Mouse (Mus musculus): ENCODE measurements around the gene Prdx5.

Gene Prdx5

DNA sequence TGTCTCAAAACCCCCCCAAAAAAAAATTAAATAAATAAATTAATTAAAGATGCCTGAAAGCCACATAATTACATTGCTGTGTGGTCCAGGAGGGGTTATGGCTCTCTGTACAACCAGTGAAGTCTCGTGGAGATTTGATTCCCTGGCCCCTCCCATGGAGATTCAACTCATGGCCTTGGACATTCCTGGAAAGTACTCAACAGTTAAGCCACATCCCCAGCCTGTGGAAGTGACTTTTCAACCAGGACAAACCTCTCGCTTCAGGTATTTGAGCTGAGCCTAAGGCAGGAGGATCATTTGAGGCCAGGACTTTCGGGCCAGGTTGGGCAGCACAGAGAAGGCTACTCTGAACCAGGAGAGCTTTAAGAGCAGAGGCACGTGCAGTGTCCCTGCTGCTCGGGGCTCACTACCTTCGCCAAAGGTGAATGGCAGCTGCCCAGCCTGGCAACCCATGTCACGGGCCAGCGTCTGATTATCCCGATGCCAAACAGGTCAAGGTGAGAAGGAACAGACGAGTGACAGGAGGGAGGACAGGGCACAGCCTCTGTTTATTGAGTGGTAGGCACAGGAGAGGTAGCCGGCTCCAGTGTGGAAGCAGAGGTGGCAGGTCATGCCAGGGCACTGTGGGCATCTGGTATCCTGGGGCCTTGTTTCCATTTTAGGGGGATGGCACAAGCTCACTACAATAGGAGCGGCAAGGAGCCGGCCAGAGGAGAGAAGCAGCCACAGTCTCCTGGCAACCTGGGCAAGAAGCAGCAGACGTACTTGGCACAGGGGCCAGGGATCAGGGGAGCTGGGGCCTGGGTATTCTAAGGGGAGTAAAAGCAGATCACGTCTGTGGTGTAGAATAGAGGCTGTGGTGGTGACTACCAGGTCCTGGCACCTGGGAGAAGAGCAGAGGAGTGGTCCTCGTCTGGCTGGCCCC lies 27.9 kb upstream of the Prdx5 start:
- DNase-seq (ENCODE audit: extremely low read depth, low read depth) = no peak

DNA sequence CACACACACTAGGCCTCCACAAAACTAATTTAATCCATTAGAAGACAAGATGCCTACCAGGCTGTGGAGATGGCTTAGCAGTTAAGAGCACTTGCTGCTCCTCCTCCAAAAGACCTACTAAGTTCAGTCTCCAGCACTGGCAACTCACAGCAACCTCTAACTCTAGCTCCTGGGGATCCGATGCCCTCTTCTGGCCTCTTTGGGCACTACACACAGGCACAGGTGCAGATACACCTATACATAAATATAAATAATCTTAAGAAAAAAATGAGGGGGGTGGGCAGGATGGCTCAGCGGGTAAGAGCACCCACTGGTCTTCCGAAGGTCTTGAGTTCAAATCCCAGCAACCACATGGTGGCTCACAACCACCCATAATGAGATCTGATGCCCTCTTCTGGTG lies 26.4 kb upstream of the Prdx5 start:
- no peak for DNase-seq (ENCODE audit: extremely low read depth, low read depth)

DNA sequence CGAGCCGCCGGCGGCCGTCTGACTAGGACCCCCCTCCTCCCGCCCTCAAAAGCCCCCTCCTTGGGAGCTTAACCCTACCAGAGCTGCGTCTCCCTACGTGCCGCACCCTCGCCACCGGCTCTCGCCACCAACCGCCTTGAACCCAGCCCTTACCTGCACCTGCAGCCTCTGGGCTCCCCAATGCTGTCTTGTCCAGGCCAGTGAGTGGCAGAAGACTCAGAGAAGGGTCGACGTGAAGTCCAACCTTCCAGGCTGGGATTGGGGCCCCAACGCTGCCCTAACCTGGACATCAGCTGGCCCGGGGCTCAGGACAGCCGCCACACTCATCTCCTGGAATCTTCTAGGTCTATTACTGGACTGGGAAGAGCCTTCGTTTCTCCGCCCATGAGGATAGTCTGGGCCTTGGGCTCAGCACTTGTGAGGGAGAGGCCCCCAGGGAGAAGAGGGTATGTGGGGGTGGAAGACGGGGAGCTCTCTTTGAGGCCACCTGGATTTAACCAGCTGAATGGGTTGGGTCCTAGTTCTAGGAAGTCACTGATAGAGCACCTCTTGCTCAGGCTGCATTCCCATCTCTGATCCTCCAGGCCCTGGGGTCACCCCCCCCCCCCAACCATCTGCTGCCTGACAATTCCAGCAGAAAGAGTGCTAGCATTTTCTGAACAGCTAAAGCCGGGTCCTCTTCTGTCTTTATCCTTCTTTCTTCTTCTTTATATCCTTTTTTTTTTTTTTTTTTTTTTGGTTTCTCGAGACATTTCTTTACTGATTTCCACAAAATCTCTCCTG lies 24.5 kb upstream of the Prdx5 start, which contains the start of gene Kcnk4:
Kcnk4 (minus strand) TSS at position 321 of the 783 bp plus-strand sequence.
- DNase-seq (ENCODE audit: extremely low read depth, low read depth) = no peak

DNA sequence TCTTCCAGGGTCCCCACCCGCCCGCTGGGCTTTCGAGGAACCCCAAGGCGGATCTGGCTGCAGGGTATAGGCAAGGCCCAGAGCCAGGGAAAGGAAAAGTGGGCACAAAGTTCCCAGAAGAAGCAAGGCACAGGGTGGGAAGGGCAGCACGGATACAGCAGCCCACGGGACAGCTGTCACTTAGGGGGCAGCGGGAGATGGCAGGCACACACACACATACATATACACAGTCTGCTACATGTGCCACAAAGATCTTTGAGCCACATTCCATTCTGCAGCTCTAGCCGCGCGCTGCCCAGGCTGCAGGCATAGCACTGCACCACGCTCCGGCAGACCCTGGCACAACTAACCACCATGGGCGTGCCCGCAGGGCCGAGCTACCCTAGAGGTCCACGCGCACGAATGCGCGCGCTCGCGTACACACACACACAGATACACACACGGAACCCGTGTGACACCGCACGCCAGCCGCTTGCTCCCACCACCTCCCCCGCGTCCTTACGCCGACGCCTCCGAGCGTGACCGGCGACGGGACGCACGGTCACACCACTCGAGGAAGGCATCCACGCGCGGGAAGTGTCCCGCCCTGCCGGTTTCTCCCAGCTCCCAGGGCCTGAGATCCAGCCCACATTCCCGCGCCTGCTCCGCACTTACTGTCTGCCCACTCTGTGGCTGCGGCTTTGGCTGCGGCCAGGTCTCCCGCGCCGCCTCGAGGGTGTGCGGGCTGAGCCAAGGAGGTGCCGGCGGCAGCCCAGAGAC lies 23.7 kb upstream of the Prdx5 start:
- DNase-seq (ENCODE audit: extremely low read depth, low read depth) = no peak

DNA sequence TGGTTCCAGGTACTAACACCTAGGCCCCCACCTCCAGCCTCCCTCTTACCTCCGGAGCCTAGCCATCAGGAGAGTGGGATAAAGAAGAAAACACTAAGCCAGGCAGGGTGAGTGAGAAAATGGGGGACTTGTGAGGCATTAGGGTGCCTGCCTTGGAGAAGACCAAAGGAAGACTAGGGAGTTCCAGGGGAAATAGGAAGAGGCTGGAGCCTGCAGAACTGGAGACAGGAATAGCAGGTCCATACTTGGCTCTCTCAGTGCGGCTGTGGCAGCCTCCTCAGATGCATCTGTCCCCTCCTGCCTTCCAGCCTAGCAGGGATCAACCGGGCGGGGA lies 23.2 kb upstream of the Prdx5 start:
- DNase-seq (ENCODE audit: extremely low read depth, low read depth) = no peak

DNA sequence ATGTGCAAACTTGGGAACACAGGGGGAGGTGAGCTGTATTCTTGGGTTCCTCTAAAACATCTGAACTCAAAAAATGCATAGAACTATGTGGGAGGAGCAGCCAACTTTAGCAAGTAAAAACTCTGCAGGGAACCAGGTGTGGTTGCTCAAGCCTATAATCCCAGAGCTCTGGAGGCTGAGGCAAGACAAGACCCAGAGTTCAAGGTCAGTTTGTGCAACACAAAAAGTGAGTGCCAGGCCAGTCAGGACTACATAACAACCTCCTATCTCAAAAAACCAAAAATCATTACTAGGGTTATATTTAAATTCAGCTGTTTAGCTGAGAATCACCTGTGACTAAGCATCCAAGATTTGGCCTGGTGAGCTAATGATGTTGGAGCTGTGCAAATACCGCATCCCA lies 22.1 kb upstream of the Prdx5 start:
- no peak for DNase-seq (ENCODE audit: extremely low read depth, low read depth)

DNA sequence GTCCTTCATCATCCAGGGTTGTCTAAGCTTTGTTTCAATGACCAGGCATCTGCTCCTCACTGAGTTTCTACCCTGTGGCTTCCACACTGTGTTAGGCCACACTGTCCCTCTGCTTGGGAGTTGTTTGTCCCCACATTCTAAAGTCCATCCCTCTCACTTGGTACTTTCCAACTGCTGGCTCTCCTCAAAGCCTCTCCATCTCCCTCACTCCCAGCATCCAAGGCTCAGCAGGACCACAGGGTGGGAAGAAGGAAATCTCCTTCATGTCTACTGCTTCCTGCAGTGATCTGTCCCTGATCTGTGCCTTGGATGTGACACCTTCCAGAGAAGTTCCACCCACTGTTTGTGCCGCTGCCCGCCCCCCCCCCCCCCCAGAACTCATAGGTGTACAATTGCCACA lies 21.1 kb upstream of the Prdx5 start:
- DNase-seq (ENCODE audit: extremely low read depth, low read depth) = no peak

DNA sequence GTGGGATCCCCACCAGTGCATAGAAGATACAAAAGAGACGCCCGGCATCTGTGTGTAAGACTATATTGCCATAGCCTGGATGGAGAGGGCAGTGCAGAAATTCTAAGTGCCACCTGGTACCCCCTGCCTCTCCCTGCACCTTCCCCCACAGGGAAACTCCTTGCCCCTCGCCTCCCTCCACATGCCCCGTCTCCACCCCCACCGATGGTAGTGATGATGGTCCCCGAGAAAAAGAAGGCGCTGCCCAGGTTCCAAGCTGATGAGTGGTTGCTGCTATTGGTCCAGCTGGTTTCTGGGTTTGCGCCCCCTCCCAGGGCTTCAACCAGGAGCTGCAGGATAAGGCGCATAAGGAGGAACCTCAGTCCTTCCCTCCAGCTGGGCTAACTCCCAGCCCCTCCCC lies 18.2 kb upstream of the Prdx5 start:
- no peak for DNase-seq (ENCODE audit: extremely low read depth, low read depth)

DNA sequence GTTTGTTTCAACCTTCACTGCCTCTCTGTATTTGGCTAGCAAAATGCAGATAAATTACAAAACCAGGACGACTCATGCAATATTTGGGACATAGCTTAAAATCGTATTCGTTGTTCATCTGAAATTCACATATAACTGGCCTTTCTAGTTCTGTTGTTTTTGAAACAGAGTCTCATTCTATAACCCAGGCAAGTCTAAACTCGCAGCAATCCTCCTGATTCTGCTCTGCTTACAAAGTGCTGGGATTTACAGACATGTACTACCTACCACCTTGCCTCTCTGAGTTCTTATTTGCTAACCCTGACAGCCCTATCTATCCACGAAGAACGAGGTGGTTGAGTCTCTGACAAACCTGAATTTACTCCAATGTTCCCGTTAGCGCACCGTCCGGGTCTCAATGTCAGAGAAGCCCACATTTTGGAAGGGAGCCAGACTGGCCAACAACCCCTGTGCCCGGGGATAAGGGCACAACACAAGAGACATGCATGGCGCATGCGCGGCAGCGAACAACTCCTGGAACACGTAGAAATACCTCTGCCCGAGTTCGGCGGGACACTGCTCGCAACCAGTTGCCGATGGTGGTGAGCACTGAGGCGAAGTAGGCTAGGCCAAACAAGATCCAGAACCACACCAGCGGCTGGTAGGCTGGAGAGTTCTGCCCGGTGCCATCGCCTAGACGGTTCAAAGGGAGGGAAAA lies 16.8 kb upstream of the Prdx5 start:
- no peak for DNase-seq (ENCODE audit: extremely low read depth, low read depth)

DNA sequence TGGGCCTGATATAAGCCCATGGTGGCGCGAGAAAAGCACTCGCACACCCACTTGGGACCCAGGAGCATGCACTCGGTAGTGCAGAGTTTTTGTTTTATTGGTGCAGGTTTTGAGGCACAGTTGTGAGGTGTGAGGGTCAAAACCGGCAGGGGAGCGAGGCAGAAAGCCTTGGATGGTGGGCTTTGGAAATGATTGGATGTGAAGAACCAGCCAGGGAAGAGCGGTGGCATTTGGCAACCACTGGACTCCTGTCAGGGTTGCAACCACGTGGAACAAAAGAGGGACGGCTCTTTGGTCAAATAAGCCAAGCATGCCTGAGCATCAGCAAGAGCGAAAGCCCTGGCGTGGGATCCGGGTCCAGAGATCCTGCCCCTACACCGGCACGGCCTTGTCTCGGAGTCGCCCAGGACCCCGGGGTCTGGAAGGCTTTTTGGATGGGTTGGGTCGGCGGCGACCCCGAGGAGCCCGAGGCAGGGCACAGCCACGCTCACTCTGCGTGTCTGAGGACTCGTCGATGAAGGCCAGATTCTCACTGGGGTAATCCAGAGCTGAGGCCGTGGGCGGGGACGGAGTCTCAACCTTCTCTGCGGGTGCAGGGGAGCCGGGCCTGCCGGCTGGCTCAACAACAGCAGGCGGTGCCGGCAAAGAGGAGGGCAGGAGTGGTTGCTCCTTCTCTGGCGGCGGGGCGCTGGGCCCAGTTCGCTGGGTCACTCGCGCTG lies 15.9 kb upstream of the Prdx5 start:
- DNase-seq (ENCODE audit: extremely low read depth, low read depth) = no peak

DNA sequence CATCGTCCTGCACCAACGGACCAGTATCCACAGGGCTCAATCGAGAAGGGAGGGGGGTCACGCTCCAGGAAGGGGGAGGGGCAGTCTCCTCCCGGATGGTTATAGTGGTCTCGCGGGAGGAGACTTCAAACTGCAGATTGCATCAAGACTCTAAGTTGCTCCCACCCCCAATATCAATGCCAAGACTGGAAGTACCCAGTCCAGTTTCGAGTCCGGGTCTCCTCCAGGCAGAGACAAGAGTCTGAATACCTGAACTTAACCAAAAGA lies 15.3 kb upstream of the Prdx5 start, which contains the start of gene Catsperz:
Catsperz (minus strand) TSS at position 74 of the 267 bp plus-strand sequence.
- no peak for DNase-seq (ENCODE audit: extremely low read depth, low read depth)

DNA sequence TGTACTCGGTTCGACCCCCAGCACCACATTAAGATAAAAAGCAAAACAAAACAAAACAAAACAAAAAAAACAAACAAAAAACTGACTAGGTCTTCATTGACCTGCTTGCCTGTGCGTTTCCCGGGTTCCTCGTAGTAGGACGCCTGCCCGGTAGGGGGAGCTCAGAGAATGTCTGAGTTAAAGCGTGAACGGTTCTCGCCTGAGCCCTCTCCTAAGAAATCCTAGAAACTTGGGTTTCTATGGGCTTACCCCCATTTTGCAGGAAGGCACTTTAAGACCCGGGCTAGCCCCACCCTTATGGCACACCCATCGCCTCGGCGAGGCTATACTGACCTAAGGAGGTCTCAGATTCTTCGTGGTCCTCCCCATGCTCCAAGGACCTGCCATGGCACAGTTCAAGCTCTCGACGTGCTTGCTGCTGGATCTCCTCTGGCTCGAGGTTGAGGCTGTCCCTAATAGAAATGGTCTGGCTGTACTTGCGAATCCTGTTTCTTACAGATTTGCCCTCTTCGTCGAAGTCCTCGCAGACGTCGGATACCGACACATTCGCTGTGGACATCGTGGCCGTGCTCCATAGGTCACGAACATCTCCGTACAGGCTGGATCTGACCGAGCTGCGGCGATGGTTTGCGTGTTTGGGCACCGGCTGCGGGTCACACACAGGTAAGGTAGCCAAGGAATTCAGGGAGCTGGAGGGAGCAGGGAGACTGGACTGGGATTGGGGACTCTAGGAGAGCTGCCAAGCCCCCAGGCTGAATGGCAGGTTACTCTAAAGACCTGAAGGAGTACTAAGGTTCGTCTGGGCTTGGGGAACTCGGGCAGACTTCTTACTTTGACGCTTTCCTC lies 14.8 kb upstream of the Prdx5 start:
- no peak for DNase-seq (ENCODE audit: extremely low read depth, low read depth)

DNA sequence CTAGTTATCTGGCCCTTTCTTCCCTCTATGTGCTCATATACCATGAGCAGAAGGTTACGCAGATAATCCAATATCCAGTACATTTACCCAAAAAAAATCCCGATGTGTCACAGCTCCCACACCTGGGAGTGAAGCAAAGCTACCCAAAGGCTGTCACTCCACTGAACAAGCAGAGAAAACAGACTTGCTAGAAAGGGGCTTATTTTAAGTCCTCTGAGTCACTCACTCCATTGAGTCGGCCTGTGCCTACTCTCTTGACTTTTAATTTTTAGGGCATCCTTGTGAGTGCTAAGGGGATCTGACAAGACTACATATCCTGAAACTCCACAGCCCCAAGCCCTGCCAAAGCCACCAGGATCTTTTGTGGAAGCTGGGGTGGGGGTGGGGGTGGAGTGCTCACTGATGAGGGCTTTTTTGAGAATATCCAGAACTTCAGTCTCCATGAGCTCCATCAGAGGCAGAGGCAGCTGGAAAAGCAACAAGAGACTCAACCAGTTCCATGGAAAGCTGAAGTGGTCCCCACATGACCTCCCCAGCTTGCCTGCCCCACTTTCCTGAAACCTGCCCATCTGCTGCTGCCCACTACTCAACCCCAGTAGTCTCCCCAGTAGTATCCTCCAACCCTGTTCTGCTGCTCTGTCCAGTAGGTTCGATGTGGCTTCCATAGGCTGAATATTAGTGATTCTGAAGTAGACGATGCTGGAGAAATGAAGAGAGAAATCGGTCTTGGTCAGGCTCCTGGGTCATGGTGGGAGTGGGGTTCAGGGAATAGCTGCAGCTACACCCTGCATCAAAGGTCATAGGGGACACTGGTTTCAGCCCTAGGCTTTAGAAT lies 13.2 kb upstream of the Prdx5 start:
- DNase-seq (ENCODE audit: extremely low read depth, low read depth) = no peak

DNA sequence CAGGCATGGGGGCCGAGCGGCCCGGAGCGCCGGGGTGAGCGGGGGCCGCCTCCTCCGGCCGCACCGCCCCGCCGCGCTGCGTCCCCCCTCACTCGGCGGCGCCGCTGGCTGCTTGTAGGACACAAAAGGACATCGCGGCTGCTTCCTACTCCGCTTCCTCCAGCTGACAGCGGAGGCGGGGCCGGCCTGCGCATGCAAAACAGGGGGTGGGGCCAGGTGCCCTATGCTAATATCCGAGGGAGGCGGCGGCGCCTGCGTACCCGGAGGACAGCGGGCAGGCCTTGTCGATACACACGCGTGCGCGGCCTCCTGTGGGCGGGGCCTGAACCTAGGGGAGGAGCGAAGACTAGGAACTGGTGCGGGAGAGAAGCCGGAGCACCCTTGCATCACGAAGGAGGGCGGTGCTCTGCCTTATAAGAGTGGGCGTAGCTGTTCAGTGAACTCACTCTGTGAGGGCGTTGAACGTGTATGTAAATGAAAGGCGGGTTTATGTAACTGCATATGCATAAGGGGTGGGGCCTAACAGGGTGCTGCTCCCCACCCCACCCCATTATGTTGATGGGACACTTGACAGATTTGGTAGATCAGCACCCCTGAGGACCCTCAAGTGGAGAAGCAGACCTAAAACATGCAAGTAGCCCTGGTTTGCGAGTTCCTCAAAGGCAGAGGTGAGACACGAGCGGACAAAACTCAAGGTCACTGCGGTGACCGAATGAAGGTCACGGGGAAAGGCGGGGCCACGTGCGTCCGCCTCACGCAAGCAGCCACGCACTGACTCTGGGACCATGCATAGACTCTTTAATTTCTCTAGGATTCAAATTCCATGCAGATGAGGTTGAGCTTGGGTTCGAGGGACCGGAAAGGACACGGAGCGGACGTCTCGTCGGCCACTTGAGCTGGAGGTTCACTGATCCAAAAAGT lies 12.0 kb upstream of the Prdx5 start, which contains the start of gene Esrra:
Esrra (minus strand) TSS at position 167 of the 921 bp plus-strand sequence.
- peak; percentile 98 for DNase-seq (ENCODE audit: extremely low read depth, low read depth)

DNA sequence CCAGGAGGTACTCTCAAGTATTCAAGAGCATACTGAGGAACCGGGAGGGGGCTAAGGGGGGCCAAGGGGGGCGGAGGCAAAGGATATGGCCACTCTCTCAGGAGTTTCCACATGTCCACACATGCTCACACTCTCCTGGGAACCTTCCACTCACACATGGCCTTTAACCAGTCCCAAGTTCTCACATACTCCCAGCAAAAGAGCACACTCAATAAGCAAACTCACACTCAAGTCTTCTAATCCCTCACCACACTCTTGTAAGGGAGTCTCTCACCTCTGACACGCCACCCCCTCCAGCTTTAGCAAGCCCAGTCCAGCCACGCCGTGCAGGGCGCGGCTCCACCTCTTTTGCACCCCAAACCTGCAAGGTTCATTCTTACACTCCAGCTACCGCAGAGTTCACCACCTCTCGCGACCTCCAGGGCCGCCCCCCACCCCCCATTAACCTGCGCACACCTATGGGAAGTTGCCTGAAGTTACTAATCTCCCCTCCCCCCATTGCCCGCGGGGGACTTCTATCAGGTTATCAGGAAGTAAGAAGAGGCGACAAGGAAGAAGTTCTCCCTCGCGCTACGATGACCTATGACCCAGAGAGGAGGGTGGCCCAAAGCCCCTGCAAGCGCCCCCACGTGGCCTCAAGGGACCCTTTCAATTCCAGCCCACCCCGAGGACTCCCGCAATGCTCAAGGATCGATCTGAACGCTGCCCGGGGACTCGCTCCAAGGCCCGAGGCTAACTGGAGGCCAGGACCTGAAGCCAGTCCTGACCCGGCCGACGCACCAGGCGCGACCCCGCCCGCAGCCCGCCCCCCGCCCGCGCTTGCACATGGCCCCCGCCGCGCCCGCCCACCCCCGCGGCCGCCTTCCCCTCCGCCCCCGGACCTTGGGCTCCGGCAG lies 11.1 kb upstream of the Prdx5 start:
- DNase-seq (ENCODE audit: extremely low read depth, low read depth) = no peak

DNA sequence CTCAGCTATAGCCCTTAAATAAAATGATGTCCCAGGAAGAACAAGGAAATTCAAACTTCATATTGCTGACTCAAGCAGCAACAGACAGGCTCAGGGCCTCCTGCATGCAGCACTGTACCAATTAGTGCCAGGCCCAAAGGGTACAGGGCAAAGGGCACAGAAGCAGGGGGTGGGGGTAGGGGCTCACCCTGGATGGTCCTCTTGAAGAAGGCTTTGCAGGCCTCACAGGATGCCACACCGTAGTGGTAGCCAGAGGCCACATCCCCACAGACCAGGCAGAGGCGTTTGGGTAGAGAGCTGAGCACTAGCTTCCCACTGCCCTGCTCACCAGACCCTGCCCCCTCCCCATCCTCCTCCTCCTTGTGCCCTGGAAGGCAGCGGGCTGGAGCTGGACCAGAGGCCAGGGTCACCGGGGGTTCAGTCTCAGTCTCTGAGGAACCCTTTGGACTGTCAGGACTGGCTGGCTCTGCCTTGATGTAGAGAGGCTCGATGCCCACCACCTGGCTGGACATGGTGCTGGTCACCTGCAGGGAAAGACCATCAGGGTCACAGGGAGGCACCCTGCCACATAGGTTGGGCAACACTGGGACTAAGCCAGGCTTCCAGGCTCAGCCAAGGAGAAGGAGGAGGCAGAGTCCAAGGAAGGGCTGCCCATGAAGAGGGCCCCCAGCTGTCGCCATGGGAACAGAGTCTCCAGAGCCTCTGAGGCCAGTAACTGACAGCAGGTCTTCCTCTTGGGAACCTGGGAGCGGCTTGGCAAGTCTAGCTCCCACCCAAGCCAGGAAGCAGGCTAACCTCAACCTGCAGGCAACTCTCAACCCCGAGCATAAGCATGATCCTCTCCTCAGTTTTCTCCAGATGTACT lies 10.2 kb upstream of the Prdx5 start:
- no peak for DNase-seq (ENCODE audit: extremely low read depth, low read depth)

All from MEL-GATA-1-ER (cell line).